Mouse (Mus musculus) midbrain, embryonic 16.5 days (tissue): ENCODE data around the gene Gm17018. TPM values are rescaled to one million over a fixed set of nuclear protein-coding genes. Genes with fewer than 3 reads are reported as not detected.

ENCODE experiments used
- ATAC-seq: fragments of 200-750 bp; cut with Nextera tagmentation; 2 replicates; pipeline ENCODE4 v1.8.0; 2017; ENCODE audit warnings: moderate TSS enrichment
- H3K27ac ChIP-seq: fragments of 300-500 bp; sonication (generic); 2 replicates; pipeline ENCODE4 v1.5.1; 2014; ENCODE audit warnings: mild to moderate bottlenecking, low read length, mixed read lengths
- H3K27me3 ChIP-seq: fragments of 300-500 bp; sonication (generic); 2 replicates; pipeline ENCODE4 v1.6.1; 2014; ENCODE audit warnings: low read depth, low read length, mixed read lengths; ENCODE audit not compliant: control insufficient read depth, insufficient read depth
- H3K36me3 ChIP-seq: fragments of 300-500 bp; sonication (generic); 2 replicates; pipeline ENCODE4 v1.6.1; 2014; ENCODE audit warnings: mild to moderate bottlenecking, low read length, moderate library complexity, mixed read lengths; ENCODE audit not compliant: control insufficient read depth, insufficient read depth
- H3K4me1 ChIP-seq: fragments of 300-500 bp; sonication (generic); 2 replicates; pipeline ENCODE4 v1.6.1; 2014; ENCODE audit warnings: mild to moderate bottlenecking, low read length, mixed read lengths; ENCODE audit not compliant: control insufficient read depth, insufficient read depth
- H3K4me2 ChIP-seq: fragments of 300-500 bp; sonication (generic); 2 replicates; pipeline ENCODE4 v1.6.1; 2014; ENCODE audit warnings: mild to moderate bottlenecking, low read length, mixed read lengths
- H3K4me3 ChIP-seq: fragments of 300-500 bp; sonication (generic); 2 replicates; pipeline ENCODE4 v1.5.1; 2014; ENCODE audit warnings: low read depth, mild to moderate bottlenecking, low read length, moderate library complexity, mixed read lengths
- H3K9ac ChIP-seq: fragments of 300-500 bp; sonication (generic); 2 replicates; pipeline ENCODE4 v1.6.1; 2014; ENCODE audit warnings: low read depth, low read length, mixed read lengths
- H3K9me3 ChIP-seq: fragments of 300-500 bp; sonication (generic); replicated peaks from 2 replicates; pipeline ENCODE4 v1.6.1; 2014; ENCODE audit warnings: mild to moderate bottlenecking, low read length, mixed read lengths; ENCODE audit not compliant: control insufficient read depth, poor library complexity, severe bottlenecking
- WGBS: fragments of 180-500 bp; shearing (Covaris S2); extraction: QIAGEN DNeasy Blood & Tissue Kit; methylation state at CpG from one replicate; pipeline ENCODE4 v1.1.7; 2014; 5-methylcytosine and 5-hydroxymethylcytosine counted together
- polyA plus RNA-seq: library from polyadenylated mRNA; unstranded; fragments of >200 nt; fragmentation: Nextera tagmentation; extraction: Ambion mirVana; gene quantifications from 2 replicates; pipeline ENCODE4 v1.2.1, GENCODE M21; 2015

Gm17018 gene
- polyA plus RNA-seq, 1 experiment from 2014 or later, result 75.8 TPM

DNA sequence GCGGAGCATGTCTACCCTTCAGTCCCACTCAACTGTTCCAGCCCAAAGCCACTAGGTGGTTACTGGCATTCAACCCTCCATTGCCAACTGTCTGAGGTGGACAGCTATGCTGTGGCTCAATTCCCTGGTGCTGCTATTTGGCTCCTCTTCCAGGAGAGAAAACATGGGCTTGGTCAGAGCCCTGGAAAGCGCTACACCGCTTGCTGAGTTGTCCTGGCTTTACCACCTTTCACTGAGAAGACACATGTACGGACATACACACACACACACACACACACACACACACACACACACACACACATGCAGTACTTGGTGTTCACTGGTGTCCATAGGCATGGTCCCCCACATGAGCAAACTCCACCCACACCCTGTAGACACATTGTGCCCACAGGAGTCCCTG, 46.3 kb downstream of the Gm17018 start:
- Histone ChIP-seq H3K27me3 (no peaks in the 10 kb centered on the region), H3K4me2 (no peak overlapping the region), H3K9ac (no peak overlapping the region), H3K9me3 (no peaks in the 10 kb centered on the region), H3K36me3 (peaks cover 8% of the 10 kb centered on the region; the same call in 1 of the 2 replicates), H3K4me1 (no peaks in the 10 kb centered on the region), H3K4me3 (no peak overlapping the region), H3K27ac (no peak overlapping the region)
- WGBS, result 86% methylated on average over 4 of the region's 4 CpGs
- no peak for ATAC-seq

- Histone ChIP-seq H3K4me2 (no peak overlapping the region), H3K36me3 (peaks cover 4% of the 10 kb centered on the region; the same call in 1 of the 2 replicates), H3K9me3 (no peaks in the 10 kb centered on the region), H3K27me3 (no peaks in the 10 kb centered on the region), H3K27ac (no peak overlapping the region), H3K4me1 (no peaks in the 10 kb centered on the region), H3K9ac (no peak overlapping the region), H3K4me3 (no peak overlapping the region)
- ATAC-seq, result no peak
- 14% methylated on average over 7 of the region's 7 CpGs for WGBS
Observed at GRCm38 (mm10) chr19:45607479-45607878, 47.1 kb downstream of the Gm17018 start.

- Histone ChIP-seq H3K27ac (no peak overlapping the region), H3K27me3 (no peaks in the 10 kb centered on the region), H3K9me3 (no peaks in the 10 kb centered on the region), H3K4me1 (no peaks in the 10 kb centered on the region), H3K4me3 (no peak overlapping the region), H3K9ac (no peak overlapping the region), H3K4me2 (no peak overlapping the region), H3K36me3 (peaks cover 9% of the 10 kb centered on the region; the same call in 1 of the 2 replicates)
- 84% methylated on average over 13 of the region's 13 CpGs for WGBS
- no peak for ATAC-seq
Observed at GRCm38 (mm10) chr19:45608648-45609339, 48.4 kb downstream of the Gm17018 start.

- Histone ChIP-seq H3K9ac (no peak overlapping the region), H3K4me3 (no peak overlapping the region), H3K4me2 (no peak overlapping the region), H3K9me3 (no peaks in the 10 kb centered on the region), H3K27ac (no peak overlapping the region), H3K36me3 (peaks cover 5% of the 10 kb centered on the region; the same call in 1 of the 2 replicates), H3K27me3 (no peaks in the 10 kb centered on the region), H3K4me1 (peaks cover 13% of the 10 kb centered on the region)
- no peak for ATAC-seq
- 86% methylated on average over 5 of the region's 5 CpGs for WGBS
Observed at GRCm38 (mm10) chr19:45610823-45611222, 50.4 kb downstream of the Gm17018 start.

GRCm38 (mm10) chr19:45614375-45614774, 54.0 kb downstream of the Gm17018 start:
- ATAC-seq, result no peak
- Histone ChIP-seq H3K4me1 (peaks cover 26% of the 10 kb centered on the region), H3K27me3 (no peaks in the 10 kb centered on the region), H3K9me3 (no peaks in the 10 kb centered on the region), H3K9ac (no peak overlapping the region), H3K4me2 (no peak overlapping the region), H3K27ac (no peak overlapping the region), H3K36me3 (peaks cover 5% of the 10 kb centered on the region; the same call in 1 of the 2 replicates), H3K4me3 (no peak overlapping the region)
- WGBS, result 49% methylated on average over 8 of the region's 8 CpGs

DNA sequence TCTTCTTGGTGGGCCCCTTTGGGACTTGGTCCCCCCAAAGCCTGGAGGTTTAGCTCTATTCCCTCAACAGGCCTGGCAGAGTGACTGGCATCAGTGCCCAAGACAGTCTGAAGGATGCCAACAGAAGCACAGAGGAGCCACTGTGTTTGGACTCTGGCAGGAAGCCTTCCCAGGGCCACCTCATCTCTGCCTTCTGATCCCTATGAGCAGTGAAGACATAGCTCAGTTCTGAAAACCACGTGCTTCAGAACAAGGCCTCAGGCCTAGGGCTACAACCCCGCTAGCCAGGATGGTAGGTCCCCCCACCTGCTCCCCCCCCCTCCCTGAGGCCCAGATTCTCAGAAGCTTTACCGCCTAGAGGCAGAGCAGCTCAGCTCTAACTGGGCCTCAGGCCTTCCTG, 54.5 kb downstream of the Gm17018 start:
- H3K27ac ChIP-seq, result peak overlapping the region; percentile 38; the same call in 1 of the 2 replicates
- H3K4me2 ChIP-seq, result no peak overlapping the region
- H3K9me3 ChIP-seq, result no peaks in the 10 kb centered on the region
- 40% methylated on average over 3 of the region's 3 CpGs for WGBS
- peaks cover 5% of the 10 kb centered on the region; the same call in 1 of the 2 replicates for H3K36me3 ChIP-seq
- ATAC-seq, result peak; percentile 59; the same call in 1 of the 2 replicates
- H3K9ac ChIP-seq, result 0 out of 2 replicates have a peak overlapping the region, but pooled peaks have one; percentile 26
- H3K27me3 ChIP-seq, result no peaks in the 10 kb centered on the region
- no peak overlapping the region for H3K4me3 ChIP-seq
- H3K4me1 ChIP-seq, result peaks cover 26% of the 10 kb centered on the region

- Histone ChIP-seq H3K9ac (peak overlapping the region; percentile 28; the same call in 1 of the 2 replicates), H3K4me3 (no peak overlapping the region), H3K27me3 (no peaks in the 10 kb centered on the region), H3K36me3 (peaks cover 5% of the 10 kb centered on the region; the same call in 1 of the 2 replicates), H3K4me2 (no peak overlapping the region), H3K9me3 (no peaks in the 10 kb centered on the region), H3K4me1 (peaks cover 26% of the 10 kb centered on the region), H3K27ac (peak overlapping the region; percentile 38)
- ATAC-seq, result peak; percentile 34
- 29% methylated on average over 12 of the region's 12 CpGs for WGBS
Observed at GRCm38 (mm10) chr19:45615415-45616213, 55.2 kb downstream of the Gm17018 start.

GRCm38 (mm10) chr19:45616214-45616518, 55.8 kb downstream of the Gm17018 start:
- WGBS, result 21% methylated on average over 4 of the region's 4 CpGs
- no peaks in the 10 kb centered on the region for H3K27me3 ChIP-seq
- H3K4me1 ChIP-seq, result peaks cover 26% of the 10 kb centered on the region
- H3K4me3 ChIP-seq, result no peak overlapping the region
- no peak for ATAC-seq
- H3K9ac ChIP-seq, result peak overlapping the region; percentile 28; the same call in 1 of the 2 replicates
- no peaks in the 10 kb centered on the region for H3K9me3 ChIP-seq
- H3K36me3 ChIP-seq, result peaks cover 5% of the 10 kb centered on the region; the same call in 1 of the 2 replicates
- H3K27ac ChIP-seq, result no peak overlapping the region
- no peak overlapping the region for H3K4me2 ChIP-seq

DNA sequence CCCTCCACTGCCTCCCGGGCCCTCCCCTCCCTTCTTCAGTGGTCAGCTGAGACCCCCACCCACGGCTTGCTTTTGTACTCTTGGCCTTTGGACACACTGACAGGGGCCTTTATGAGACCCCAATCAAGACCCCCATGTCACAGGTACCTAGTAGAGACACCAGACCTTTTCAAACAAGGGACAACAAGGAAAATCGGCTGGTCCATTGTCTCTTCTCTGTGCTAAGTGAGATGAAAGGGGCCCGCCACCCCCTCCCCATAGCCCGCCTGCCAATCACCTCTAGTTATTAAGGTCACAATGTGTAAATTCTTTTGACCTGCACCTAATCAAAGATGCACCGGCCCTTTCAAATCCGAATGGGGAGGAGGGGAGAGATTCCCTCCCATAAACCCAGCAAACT, 56.3 kb downstream of the Gm17018 start:
- Histone ChIP-seq H3K27ac (no peak overlapping the region), H3K4me3 (no peak overlapping the region), H3K36me3 (peaks cover 5% of the 10 kb centered on the region; the same call in 1 of the 2 replicates)

More for the DNA sequence above, 56.3 kb downstream of the Gm17018 start:
- no peaks in the 10 kb centered on the region for H3K27me3 ChIP-seq
- H3K9ac ChIP-seq, result no peak overlapping the region
- H3K4me1 ChIP-seq, result peaks cover 26% of the 10 kb centered on the region
- H3K9me3 ChIP-seq, result no peaks in the 10 kb centered on the region
- H3K4me2 ChIP-seq, result no peak overlapping the region
- WGBS, result 12% methylated on average over 7 of the region's 7 CpGs
- no peak for ATAC-seq
